Mouse (Mus musculus) limb, embryonic 15.5 days (tissue): ENCODE measurements around the gene Gm44579. TPM values are rescaled to one million over a fixed set of nuclear protein-coding genes. Genes with fewer than 3 reads are reported as not detected.

Experiments
- ATAC-seq: fragments of 200-750 bp; cut with Nextera tagmentation; 2 replicates; pipeline ENCODE4 v1.8.0; 2017; ENCODE audit warnings: low read depth, moderate TSS enrichment; ENCODE audit not compliant: insufficient number of reproducible peaks, low FRiP score, low TSS enrichment
- H3K27ac ChIP-seq: fragments of 300-500 bp; sonication (generic); 2 replicates; pipeline ENCODE4 v1.5.1; 2015; ENCODE audit warnings: moderate library complexity, mild to moderate bottlenecking, inconsistent platforms
- H3K27me3 ChIP-seq: fragments of 300-500 bp; sonication (generic); 2 replicates; pipeline ENCODE4 v1.6.1; 2015; ENCODE audit warnings: inconsistent platforms
- H3K36me3 ChIP-seq: fragments of 300-500 bp; sonication (generic); 2 replicates; pipeline ENCODE4 v1.6.1; 2015; ENCODE audit warnings: inconsistent platforms
- H3K4me1 ChIP-seq: fragments of 300-500 bp; sonication (generic); 2 replicates; pipeline ENCODE4 v1.6.1; 2015; ENCODE audit warnings: inconsistent platforms
- H3K4me2 ChIP-seq: fragments of 300-500 bp; sonication (generic); 2 replicates; pipeline ENCODE4 v1.6.1; 2015; ENCODE audit warnings: mild to moderate bottlenecking, inconsistent platforms
- H3K4me3 ChIP-seq: fragments of 300-500 bp; sonication (generic); 2 replicates; pipeline ENCODE4 v1.5.1; 2015; ENCODE audit warnings: mild to moderate bottlenecking, inconsistent platforms
- H3K9ac ChIP-seq: fragments of 300-500 bp; sonication (generic); 2 replicates; pipeline ENCODE4 v1.6.1; 2015; ENCODE audit warnings: inconsistent platforms
- H3K9me3 ChIP-seq: fragments of 300-500 bp; sonication (generic); 2 replicates; pipeline ENCODE4 v1.6.1; 2016; ENCODE audit warnings: inconsistent platforms
- WGBS: fragments of 180-500 bp; shearing (Covaris S2); methylation state at CpG from one replicate; pipeline ENCODE4 v1.1.7; 2015; 5-methylcytosine and 5-hydroxymethylcytosine counted together
- polyA plus RNA-seq: library from polyadenylated mRNA; unstranded; fragments of >200 nt; fragmentation: Nextera tagmentation; extraction: Ambion mirVana; gene quantifications from 2 replicates; pipeline ENCODE4 v1.2.1, GENCODE M21; 2015

The Gm44579 gene
- polyA plus RNA-seq, 1 experiment from 2014 or later = not detected

GRCm38 (mm10) chr15:98166963-98167644 is 53.7 kb downstream of the Gm44579 start, which contains the start of gene Ccdc184:
Ccdc184 (plus strand) TSS chr15:98167158.
- 0 out of 2 replicates have a peak within 1 kb of the TSS, but pooled peaks have one; percentile 4 for H3K9ac ChIP-seq
- H3K36me3 ChIP-seq = no peaks in the 10 kb centered on the region
- H3K4me2 ChIP-seq = peak within 1 kb of the TSS; percentile 81
- peaks cover 14% of the 10 kb centered on the region for H3K4me1 ChIP-seq
- no peaks in the 10 kb centered on the region for H3K9me3 ChIP-seq
- ATAC-seq = no peak
- H3K27me3 ChIP-seq = peaks cover 65% of the 10 kb centered on the region
- H3K27ac ChIP-seq = no peak within 1 kb of the TSS
- H3K4me3 ChIP-seq = peak within 1 kb of the TSS; percentile 44
- 2% methylated on average over 17 of the region's 18 CpGs for WGBS

- peaks cover 14% of the 10 kb centered on the region for H3K4me1 ChIP-seq
- no peak for ATAC-seq
- WGBS = 73% methylated on average over 5 of the region's 5 CpGs
- no peak within 1 kb of the TSS for H3K9ac ChIP-seq
- H3K27me3 ChIP-seq = peaks cover 50% of the 10 kb centered on the region
- no peak within 1 kb of the TSS for H3K4me2 ChIP-seq
- H3K9me3 ChIP-seq = no peaks in the 10 kb centered on the region
- H3K27ac ChIP-seq = no peak within 1 kb of the TSS
- H3K4me3 ChIP-seq = no peak within 1 kb of the TSS
- no peaks in the 10 kb centered on the region for H3K36me3 ChIP-seq
Observed at GRCm38 (mm10) chr15:98165525-98165924, 55.3 kb downstream of the Gm44579 start, which contains the start of gene Asb8. Asb8 (minus strand) TSS chr15:98165625.

- no peak for ATAC-seq
- Histone ChIP-seq H3K27me3 (peaks cover 20% of the 10 kb centered on the region), H3K4me1 (peaks cover 4% of the 10 kb centered on the region), H3K9ac (no peak overlapping the region), H3K27ac (no peak overlapping the region), H3K9me3 (no peaks in the 10 kb centered on the region), H3K36me3 (no peaks in the 10 kb centered on the region), H3K4me2 (no peak overlapping the region), H3K4me3 (no peak overlapping the region)
- 50% methylated on average over 4 of the region's 4 CpGs for whole genome bisulfite sequencing
Observed at GRCm38 (mm10) chr15:98162561-98162960, 58.2 kb downstream of the Gm44579 start.

GRCm38 (mm10) chr15:98161026-98161805 is 59.6 kb downstream of the Gm44579 start:
- WGBS = 64% methylated on average over 19 of the region's 19 CpGs
- Histone ChIP-seq H3K9me3 (no peaks in the 10 kb centered on the region), H3K27ac (no peak overlapping the region), H3K27me3 (peaks cover 9% of the 10 kb centered on the region), H3K4me2 (no peak overlapping the region), H3K4me3 (no peak overlapping the region), H3K4me1 (no peaks in the 10 kb centered on the region), H3K9ac (no peak overlapping the region), H3K36me3 (no peaks in the 10 kb centered on the region)
- ATAC-seq = no peak

GRCm38 (mm10) chr15:98157253-98157652 is 63.5 kb downstream of the Gm44579 start:
- Histone ChIP-seq H3K4me3 (no peak overlapping the region), H3K36me3 (no peaks in the 10 kb centered on the region), H3K4me2 (no peak overlapping the region), H3K27me3 (no peaks in the 10 kb centered on the region), H3K27ac (no peak overlapping the region), H3K9ac (no peak overlapping the region), H3K9me3 (no peaks in the 10 kb centered on the region), H3K4me1 (no peaks in the 10 kb centered on the region)
- WGBS = 74% methylated on average over 1 of the region's 1 CpGs
- no peak for ATAC-seq

- Histone ChIP-seq H3K4me1 (no peaks in the 10 kb centered on the region), H3K4me3 (no peak overlapping the region), H3K27me3 (no peaks in the 10 kb centered on the region), H3K4me2 (no peak overlapping the region), H3K36me3 (no peaks in the 10 kb centered on the region), H3K9ac (no peak overlapping the region), H3K9me3 (no peaks in the 10 kb centered on the region), H3K27ac (no peak overlapping the region)
- WGBS = 64% methylated on average over 4 of the region's 4 CpGs
- no peak for ATAC-seq
Observed at GRCm38 (mm10) chr15:98155944-98156343, 64.8 kb downstream of the Gm44579 start.

GRCm38 (mm10) chr15:98155272-98155671 is 65.5 kb downstream of the Gm44579 start:
- no peaks in the 10 kb centered on the region for H3K36me3 ChIP-seq
- ATAC-seq = no peak
- H3K4me1 ChIP-seq = no peaks in the 10 kb centered on the region
- WGBS = 93% methylated on average over 5 of the region's 5 CpGs
- H3K9ac ChIP-seq = no peak overlapping the region
- no peaks in the 10 kb centered on the region for H3K9me3 ChIP-seq
- no peaks in the 10 kb centered on the region for H3K27me3 ChIP-seq
- H3K27ac ChIP-seq = no peak overlapping the region
- no peak overlapping the region for H3K4me3 ChIP-seq
- H3K4me2 ChIP-seq = no peak overlapping the region

GRCm38 (mm10) chr15:98154631-98155030 is 66.1 kb downstream of the Gm44579 start:
- Histone ChIP-seq H3K27me3 (no peaks in the 10 kb centered on the region), H3K9ac (no peak overlapping the region), H3K27ac (no peak overlapping the region), H3K4me3 (no peak overlapping the region), H3K4me1 (no peaks in the 10 kb centered on the region), H3K4me2 (no peak overlapping the region), H3K36me3 (no peaks in the 10 kb centered on the region), H3K9me3 (no peaks in the 10 kb centered on the region)
- 75% methylated on average over 3 of the region's 3 CpGs for WGBS
- ATAC-seq = no peak

- Histone ChIP-seq H3K9ac (no peak overlapping the region), H3K9me3 (no peaks in the 10 kb centered on the region), H3K4me3 (no peak overlapping the region), H3K4me1 (no peaks in the 10 kb centered on the region), H3K27me3 (no peaks in the 10 kb centered on the region), H3K27ac (no peak overlapping the region), H3K4me2 (no peak overlapping the region), H3K36me3 (no peaks in the 10 kb centered on the region)
- no peak for ATAC-seq
- WGBS = 66% methylated on average over 4 of the region's 4 CpGs
Observed at GRCm38 (mm10) chr15:98154146-98154545, 66.6 kb downstream of the Gm44579 start.

- Histone ChIP-seq H3K9me3 (no peaks in the 10 kb centered on the region), H3K36me3 (no peaks in the 10 kb centered on the region), H3K4me1 (no peaks in the 10 kb centered on the region), H3K27me3 (no peaks in the 10 kb centered on the region), H3K4me3 (no peak overlapping the region), H3K9ac (no peak overlapping the region), H3K27ac (no peak overlapping the region), H3K4me2 (no peak overlapping the region)
- no peak for ATAC-seq
- 34% methylated on average over 3 of the region's 3 CpGs for WGBS
Observed at GRCm38 (mm10) chr15:98153625-98154024, 67.2 kb downstream of the Gm44579 start.

GRCm38 (mm10) chr15:98152916-98153315 is 67.9 kb downstream of the Gm44579 start:
- no peaks in the 10 kb centered on the region for H3K4me1 ChIP-seq
- H3K4me2 ChIP-seq = no peak overlapping the region
- H3K9me3 ChIP-seq = no peaks in the 10 kb centered on the region
- no peak overlapping the region for H3K9ac ChIP-seq
- no peak overlapping the region for H3K27ac ChIP-seq
- H3K36me3 ChIP-seq = no peaks in the 10 kb centered on the region
- no peak overlapping the region for H3K4me3 ChIP-seq
- ATAC-seq = no peak
- H3K27me3 ChIP-seq = no peaks in the 10 kb centered on the region
- WGBS = 64% methylated on average over 7 of the region's 7 CpGs

GRCm38 (mm10) chr15:98149166-98149602 is 71.6 kb downstream of the Gm44579 start:
- Histone ChIP-seq H3K4me3 (no peak overlapping the region), H3K27ac (no peak overlapping the region), H3K36me3 (no peaks in the 10 kb centered on the region), H3K27me3 (no peaks in the 10 kb centered on the region), H3K4me1 (peaks cover 12% of the 10 kb centered on the region), H3K9me3 (no peaks in the 10 kb centered on the region), H3K4me2 (no peak overlapping the region), H3K9ac (no peak overlapping the region)
- ATAC-seq = no peak
- 60% methylated on average over 10 of the region's 10 CpGs for WGBS
